In genomic region chr2:78021356-78021900, GRCm38 (mm10) we compare ENCODE assay signal across 18 mouse cellular contexts.
DNase-seq lines count a peak whose midpoint lies in the region; ATAC-seq lines count a peak whose summit lies in the region.
"Had no signal": no experiment of that assay in that cellular context is flagged by ENCODE, and none has a peak within 500 bp of the region (broad histone marks: within the 10 kb centered on the region; RNA-seq: fewer than 3 reads in every experiment).

No protein-coding gene starts in this region.

- H3K9ac ChIP-seq in hindbrain, embryonic 14.5 days = no peak overlapping the region
- no peak overlapping the region for H3K9ac ChIP-seq in hindbrain, embryonic 13.5 days
- H3K9ac ChIP-seq in forebrain, embryonic 15.5 days (replicated peaks) = no peak overlapping the region
- H3K9ac ChIP-seq: liver, embryonic 12.5 days; lung, embryonic 15.5 days; neural tube, embryonic 13.5 days had no signal

- DNase-seq in hindbrain, embryonic 14.5 days (ENCODE audit: low spot score) = no peak
- DNase-seq in 3T3-L1 (ENCODE audit: low read depth, low spot score) = peak; percentile 99
- DNase-seq in Muller cell, postnatal 12 days (ENCODE audit: inconsistent ontology term) = peak; percentile 40
- DNase-seq in cerebellum, postnatal 4 days (ENCODE audit: low spot score in 2 of 2) = no peak
- DNase-seq in heart, postnatal 14 days = no peak
- DNase-seq: adrenal gland, adult 2 months; gastrocnemius, postnatal 36 days; right cerebral cortex, postnatal 14 days; thymus, postnatal 25 days had no signal

- no peaks in the 10 kb centered on the region for H3K27me3 ChIP-seq in hindbrain, embryonic 14.5 days (ENCODE audit: control insufficient read depth, insufficient read depth, low read length)
- H3K27me3 ChIP-seq in hindbrain, embryonic 13.5 days = no peaks in the 10 kb centered on the region
- no peaks in the 10 kb centered on the region; the same call in 1 of the 2 replicates for H3K27me3 ChIP-seq in forebrain, embryonic 15.5 days
- H3K27me3 ChIP-seq: liver, embryonic 12.5 days; lung, embryonic 15.5 days; neural tube, embryonic 13.5 days had no signal

- WGBS in hindbrain, embryonic 14.5 days = 70% methylated on average over 2 of the region's 2 CpGs
- 60% methylated on average over 2 of the region's 2 CpGs for WGBS in hindbrain, embryonic 13.5 days
- 64% methylated on average over 2 of the region's 2 CpGs for WGBS in forebrain, embryonic 15.5 days

- H3K27ac ChIP-seq in hindbrain, embryonic 14.5 days = no peak overlapping the region
- no peak overlapping the region for H3K27ac ChIP-seq in hindbrain, embryonic 13.5 days
- no peak overlapping the region for H3K27ac ChIP-seq in forebrain, embryonic 15.5 days (replicated peaks)
- H3K27ac ChIP-seq: layer of hippocampus, adult 2 months; liver, embryonic 12.5 days; lung, embryonic 15.5 days; neural tube, embryonic 13.5 days; stomach, postnatal 0 days had no signal

- peak; percentile 11; the same call in 1 of the 2 replicates for ATAC-seq in hindbrain, embryonic 14.5 days (ENCODE audit: low FRiP score)
- no peak for ATAC-seq in hindbrain, embryonic 13.5 days (ENCODE audit: low FRiP score)
- ATAC-seq in forebrain, embryonic 15.5 days (replicated peaks) = peak; percentile 48
- ATAC-seq: CD4-positive, CD25-positive, alpha-beta regulatory T cell, adult 4 months; liver, embryonic 12.5 days had no signal

- H3K9me3 ChIP-seq in hindbrain, embryonic 14.5 days (ENCODE audit: control insufficient read depth, low read length) = no peaks in the 10 kb centered on the region
- no peaks in the 10 kb centered on the region for H3K9me3 ChIP-seq in hindbrain, embryonic 13.5 days
- H3K9me3 ChIP-seq in forebrain, embryonic 15.5 days = no peaks in the 10 kb centered on the region
- H3K9me3 ChIP-seq: G1E; liver, embryonic 12.5 days; lung, embryonic 15.5 days; neural tube, embryonic 13.5 days had no signal

- no peaks in the 10 kb centered on the region for H3K36me3 ChIP-seq in hindbrain, embryonic 14.5 days (replicated peaks; ENCODE audit: control insufficient read depth, insufficient read depth)
- H3K36me3 ChIP-seq in hindbrain, embryonic 13.5 days = no peaks in the 10 kb centered on the region
- H3K36me3 ChIP-seq in forebrain, embryonic 15.5 days = no peaks in the 10 kb centered on the region
- H3K36me3 ChIP-seq: G1E; liver, embryonic 12.5 days; lung, embryonic 15.5 days; neural tube, embryonic 13.5 days had no signal

- H3K4me1 ChIP-seq in hindbrain, embryonic 14.5 days (replicated peaks; ENCODE audit: control insufficient read depth, insufficient read depth, low read length) = no peaks in the 10 kb centered on the region
- no peaks in the 10 kb centered on the region for H3K4me1 ChIP-seq in hindbrain, embryonic 13.5 days (replicated peaks)
- no peaks in the 10 kb centered on the region for H3K4me1 ChIP-seq in forebrain, embryonic 15.5 days
- H3K4me1 ChIP-seq: liver, embryonic 12.5 days; lung, embryonic 15.5 days; neural tube, embryonic 13.5 days had no signal

- H3K4me2 ChIP-seq in hindbrain, embryonic 14.5 days (replicated peaks) = no peak overlapping the region
- no peak overlapping the region for H3K4me2 ChIP-seq in hindbrain, embryonic 13.5 days
- no peak overlapping the region for H3K4me2 ChIP-seq in forebrain, embryonic 15.5 days (replicated peaks)
- H3K4me2 ChIP-seq: liver, embryonic 12.5 days; lung, embryonic 15.5 days; neural tube, embryonic 13.5 days had no signal

- intact Hi-C loops in heart, postnatal 14 days (cut with DNase I) = loop anchor here (2.0 kb wide), 2 partner anchors 225 to 565 kb away; no protein-coding TSS in a partner anchor

- H3K4me3 ChIP-seq in hindbrain, embryonic 14.5 days (replicated peaks; ENCODE audit: low read length) = no peak overlapping the region
- no peak overlapping the region for H3K4me3 ChIP-seq in hindbrain, embryonic 13.5 days
- H3K4me3 ChIP-seq in forebrain, embryonic 15.5 days = no peak overlapping the region
- H3K4me3 ChIP-seq: layer of hippocampus, adult 2 months; liver, embryonic 12.5 days; lung, embryonic 15.5 days; neural tube, embryonic 13.5 days had no signal

Comparison
In these comparisons a context has a peak if more than half of its experiments do, and no peak if none do; other contexts are left out.
1. DNase-seq: peak in 3T3-L1 (single experiment) and Muller cell, postnatal 12 days (single experiment); none in hindbrain, embryonic 14.5 days (single experiment), cerebellum, postnatal 4 days (0 of 2) and heart, postnatal 14 days (0 of 2).